Mouse (Mus musculus) G1E-ER4 (cell line): Measurements from ENCODE around the gene Fermt3. TPM values are rescaled to one million over a fixed set of nuclear protein-coding genes. Genes with fewer than 3 reads are reported as not detected.

ENCODE experiments used
- GATA1 ChIP-seq: IDR thresholded peaks from one replicate; pipeline ENCODE4 v1.8.0; 2012; ENCODE audit warnings: low read length, inconsistent platforms
- polyA plus RNA-seq: library from polyadenylated mRNA; stranded (reverse); fragments of >175 nt; gene quantifications from 2 replicates; pipeline ENCODE4 v1.2.3, GENCODE M21; 2012

Gene Fermt3
- polyA plus RNA-seq, 1 experiment: 1,003 TPM

- no peak for TF ChIP-seq GATA1
Observed at GRCm38 (mm10) chr19:6981465-6981864, 37.8 kb downstream of the Fermt3 start.

GRCm38 (mm10) chr19:6980381-6981093, 38.7 kb downstream of the Fermt3 start, which contains the start of gene Fkbp2:
TSS of gene Fkbp2 (minus strand) at chr19:6980501.
- TF ChIP-seq GATA1: no peak

GRCm38 (mm10) chr19:6979486-6980380, 39.5 kb downstream of the Fermt3 start:
- no peak for TF ChIP-seq GATA1

GRCm38 (mm10) chr19:6979001-6979479, 40.2 kb downstream of the Fermt3 start:
- no peak for TF ChIP-seq GATA1

- TF ChIP-seq GATA1: no peak
Observed at GRCm38 (mm10) chr19:6978639-6978974, 40.7 kb downstream of the Fermt3 start.

GRCm38 (mm10) chr19:6977759-6978638, 41.3 kb downstream of the Fermt3 start:
- TF ChIP-seq GATA1: no peak

- TF ChIP-seq GATA1: no peak
Observed at GRCm38 (mm10) chr19:6975537-6976521, 43.4 kb downstream of the Fermt3 start, which contains the start of gene Plcb3. TSS of gene Plcb3 (minus strand) at chr19:6976470.

GRCm38 (mm10) chr19:6974211-6975205, 44.8 kb downstream of the Fermt3 start, which contains the start of gene Ppp1r14b:
TSS of gene Ppp1r14b (plus strand) at chr19:6974968.
- no peak for TF ChIP-seq GATA1

GRCm38 (mm10) chr19:6973581-6974190, 45.6 kb downstream of the Fermt3 start:
- TF ChIP-seq GATA1: no peak

- TF ChIP-seq GATA1: no peak
Observed at GRCm38 (mm10) chr19:6972247-6972917, 46.9 kb downstream of the Fermt3 start.

- TF ChIP-seq GATA1: no peak
Observed at GRCm38 (mm10) chr19:6971644-6972043, 47.6 kb downstream of the Fermt3 start.

GRCm38 (mm10) chr19:6970460-6971085, 48.7 kb downstream of the Fermt3 start:
- TF ChIP-seq GATA1: no peak
